Mouse (Mus musculus) intestine, postnatal 0 days (tissue): ENCODE measurements around the gene Pdia6. TPM values are rescaled to one million over a fixed set of nuclear protein-coding genes. Genes with fewer than 3 reads are reported as not detected.

Source experiments
- ATAC-seq: fragments of 200-750 bp; cut with Nextera tagmentation; 2 replicates; pipeline ENCODE4 v1.8.0; 2017; ENCODE audit warnings: mild to moderate bottlenecking, moderate TSS enrichment, moderate library complexity
- H3K27ac ChIP-seq: fragments of 300-500 bp; sonication (generic); 2 replicates; pipeline ENCODE4 v1.5.1; 2014; ENCODE audit warnings: mild to moderate bottlenecking, low read depth, low read length, moderate library complexity
- H3K27me3 ChIP-seq: fragments of 300-500 bp; sonication (generic); replicated peaks from 2 replicates; pipeline ENCODE4 v1.6.1; 2014; ENCODE audit warnings: low read length, mixed read lengths; ENCODE audit not compliant: control insufficient read depth, insufficient read depth
- H3K36me3 ChIP-seq: fragments of 300-500 bp; sonication (generic); 2 replicates; pipeline ENCODE4 v1.6.1; 2014; ENCODE audit warnings: mild to moderate bottlenecking, moderate library complexity; ENCODE audit not compliant: control insufficient read depth, insufficient read depth
- H3K4me1 ChIP-seq: fragments of 300-500 bp; sonication (generic); replicated peaks from 2 replicates; pipeline ENCODE4 v1.6.1; 2014; ENCODE audit warnings: antibody characterized with exemption, low read length, mixed read lengths; ENCODE audit not compliant: control insufficient read depth, insufficient read depth
- H3K4me2 ChIP-seq: fragments of 300-500 bp; sonication (generic); replicated peaks from 2 replicates; pipeline ENCODE4 v1.6.1; 2014; ENCODE audit warnings: low read depth, mild to moderate bottlenecking, moderate library complexity
- H3K4me3 ChIP-seq: fragments of 300-500 bp; sonication (generic); 2 replicates; pipeline ENCODE4 v1.5.1; 2014; ENCODE audit warnings: low read depth, low read length
- H3K9ac ChIP-seq: fragments of 300-500 bp; sonication (generic); 2 replicates; pipeline ENCODE4 v1.6.1; 2014; ENCODE audit warnings: mild to moderate bottlenecking, low read depth, low read length
- H3K9me3 ChIP-seq: fragments of 300-500 bp; sonication (generic); 2 replicates; pipeline ENCODE4 v1.6.1; 2016; ENCODE audit warnings: mixed run types; ENCODE audit not compliant: control insufficient read depth
- CTCF ChIP-seq: sonication (generic); IDR thresholded peaks from 2 replicates; pipeline ENCODE4 v1.5.1; 2016; ENCODE audit warnings: low read depth, mild to moderate bottlenecking, control low read depth, antibody characterized with exemption, moderate library complexity
- whole genome bisulfite sequencing: fragments of 180-500 bp; shearing (Covaris S2); extraction: QIAGEN DNeasy Blood & Tissue Kit; methylation state at CpG from one replicate; pipeline ENCODE4 v1.1.7; 2014; 5-methylcytosine and 5-hydroxymethylcytosine counted together
- polyA plus RNA-seq: library from polyadenylated mRNA; unstranded; fragments of >200 nt; fragmentation: Nextera tagmentation; extraction: Ambion mirVana; gene quantifications from 2 replicates; pipeline ENCODE4 v1.2.1, GENCODE M21; 2015

Pdia6 gene
- polyA plus RNA-seq, 1 experiment from 2014 or later, result 184 TPM

DNA sequence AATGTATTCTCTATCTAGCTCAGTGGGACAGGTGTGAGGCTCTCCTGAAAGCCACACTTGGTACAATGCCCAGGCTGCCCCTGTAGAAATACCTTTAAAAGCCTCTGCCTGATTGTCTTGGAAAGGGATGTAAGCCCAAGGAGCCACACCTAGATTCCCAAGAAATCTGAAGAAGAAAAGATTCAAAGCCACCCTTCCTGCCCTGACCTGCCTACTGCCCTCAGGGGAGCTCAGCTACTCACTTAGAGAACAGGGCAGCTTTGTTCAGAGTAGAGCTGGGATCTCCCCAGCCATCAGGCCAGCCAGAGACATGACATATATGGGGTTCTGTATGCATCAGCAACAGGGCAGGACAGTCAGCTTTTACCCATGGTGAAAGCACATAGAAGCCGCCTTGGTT, 33.6 kb downstream of the Pdia6 start:
- WGBS, result 94% methylated on average over 1 of the region's 1 CpGs

GRCm38 (mm10) chr12:17305445-17305844, 39.1 kb downstream of the Pdia6 start:
- Histone ChIP-seq H3K27ac (no peak overlapping the region), H3K27me3 (no peaks in the 10 kb centered on the region), H3K36me3 (no peaks in the 10 kb centered on the region), H3K4me1 (no peaks in the 10 kb centered on the region), H3K4me2 (no peak overlapping the region), H3K4me3 (no peak overlapping the region), H3K9me3 (no peaks in the 10 kb centered on the region), H3K9ac (no peak overlapping the region)
- no peak for ATAC-seq
- 87% methylated on average over 7 of the region's 7 CpGs for WGBS
- TF ChIP-seq CTCF, result no peak

More for the DNA sequence above, 33.6 kb downstream of the Pdia6 start:
- no peak overlapping the region for H3K9ac ChIP-seq
- no peak overlapping the region for H3K27ac ChIP-seq
- H3K36me3 ChIP-seq, result no peaks in the 10 kb centered on the region
- no peaks in the 10 kb centered on the region for H3K9me3 ChIP-seq
- ATAC-seq, result no peak
- no peak overlapping the region for H3K4me3 ChIP-seq
- H3K4me1 ChIP-seq, result no peaks in the 10 kb centered on the region
- TF ChIP-seq CTCF, result no peak
- no peaks in the 10 kb centered on the region for H3K27me3 ChIP-seq
- H3K4me2 ChIP-seq, result no peak overlapping the region

- TF ChIP-seq CTCF, result no peak
- Histone ChIP-seq H3K27ac (no peak overlapping the region), H3K9ac (no peak overlapping the region), H3K4me1 (no peaks in the 10 kb centered on the region), H3K4me3 (no peak overlapping the region), H3K27me3 (no peaks in the 10 kb centered on the region), H3K36me3 (no peaks in the 10 kb centered on the region), H3K9me3 (no peaks in the 10 kb centered on the region), H3K4me2 (no peak overlapping the region)
- WGBS, result 60% methylated on average over 4 of the region's 4 CpGs
- ATAC-seq, result no peak
Measured at GRCm38 (mm10) chr12:17308246-17308645, 41.9 kb downstream of the Pdia6 start.

DNA sequence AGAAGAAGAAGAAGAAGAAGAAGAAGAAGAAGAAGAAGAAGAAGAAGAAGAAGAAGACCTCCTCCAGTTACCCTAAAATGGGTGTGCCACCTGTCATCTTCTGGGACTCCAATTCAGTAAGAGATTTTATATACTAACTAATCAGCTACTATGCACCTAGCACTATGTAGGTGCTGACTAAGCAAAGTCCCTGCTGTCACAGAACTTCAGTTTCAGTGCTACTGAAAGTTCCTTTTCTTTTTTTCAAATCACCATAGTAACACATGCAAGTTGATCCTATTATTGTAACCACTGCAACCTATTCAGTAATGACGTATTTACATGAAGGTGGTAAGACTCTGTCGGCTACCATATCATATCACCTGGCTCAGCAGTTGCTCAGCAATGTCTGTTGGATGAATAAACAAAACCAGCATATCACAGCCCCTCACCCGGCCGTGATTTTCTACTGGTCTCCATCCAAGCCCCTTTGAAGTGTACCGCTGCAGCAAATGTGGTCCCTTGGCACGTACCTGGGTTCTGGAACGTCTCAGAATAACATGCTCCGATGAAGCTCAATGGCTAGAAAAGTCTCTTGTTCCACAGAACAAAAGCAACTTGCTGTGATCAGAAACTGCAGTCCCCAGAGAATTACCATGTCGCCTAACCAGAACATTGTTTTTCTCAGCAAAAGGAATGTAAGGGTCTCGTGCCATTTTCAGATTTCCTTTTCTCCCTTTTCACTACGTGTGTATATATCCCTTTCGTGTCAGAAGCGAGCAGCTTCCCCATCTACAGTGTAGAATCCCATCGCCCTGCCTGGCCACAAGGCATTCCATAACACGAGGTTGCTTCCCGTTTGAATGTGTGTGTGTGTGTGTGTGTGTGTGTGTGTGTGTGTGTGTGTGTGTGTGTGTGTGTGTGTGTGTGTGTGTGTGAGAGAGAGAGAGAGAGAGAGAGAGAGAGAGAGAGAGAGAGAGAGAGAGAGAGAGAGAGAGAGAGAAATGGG, 44.8 kb downstream of the Pdia6 start:
- H3K36me3 ChIP-seq, result no peaks in the 10 kb centered on the region
- no peak overlapping the region for H3K27ac ChIP-seq
- no peak overlapping the region for H3K4me3 ChIP-seq
- no peak overlapping the region for H3K9ac ChIP-seq
- H3K4me1 ChIP-seq, result no peaks in the 10 kb centered on the region
- H3K9me3 ChIP-seq, result no peaks in the 10 kb centered on the region
- no peaks in the 10 kb centered on the region for H3K27me3 ChIP-seq
- TF ChIP-seq CTCF, result no peak
- ATAC-seq, result no peak
- H3K4me2 ChIP-seq, result no peak overlapping the region
- 66% methylated on average over 16 of the region's 16 CpGs for WGBS

GRCm38 (mm10) chr12:17316096-17316495, 49.8 kb downstream of the Pdia6 start:
- no peak overlapping the region for H3K27ac ChIP-seq
- H3K27me3 ChIP-seq, result no peaks in the 10 kb centered on the region
- no peak for ATAC-seq
- 86% methylated on average over 5 of the region's 5 CpGs for WGBS
- TF ChIP-seq CTCF, result no peak
- H3K4me3 ChIP-seq, result no peak overlapping the region
- H3K36me3 ChIP-seq, result no peaks in the 10 kb centered on the region
- no peaks in the 10 kb centered on the region for H3K9me3 ChIP-seq
- no peak overlapping the region for H3K9ac ChIP-seq
- no peak overlapping the region for H3K4me2 ChIP-seq
- H3K4me1 ChIP-seq, result no peaks in the 10 kb centered on the region

GRCm38 (mm10) chr12:17317970-17318369, 51.6 kb downstream of the Pdia6 start:
- no peak overlapping the region for H3K4me3 ChIP-seq
- H3K36me3 ChIP-seq, result no peaks in the 10 kb centered on the region
- peaks cover 3% of the 10 kb centered on the region for H3K27me3 ChIP-seq
- H3K27ac ChIP-seq, result no peak overlapping the region
- no peak for ATAC-seq
- TF ChIP-seq CTCF, result no peak
- WGBS, result 59% methylated on average over 4 of the region's 4 CpGs
- H3K9me3 ChIP-seq, result no peaks in the 10 kb centered on the region
- H3K4me1 ChIP-seq, result no peaks in the 10 kb centered on the region
- H3K9ac ChIP-seq, result no peak overlapping the region
- H3K4me2 ChIP-seq, result no peak overlapping the region
